Mouse (Mus musculus) layer of hippocampus, adult 9-10 months (tissue): ENCODE results near the gene Bloc1s3.

Experiments used
- DNase-seq: peaks from one replicate; pipeline ENCODE4 v3.0.0; 2022; ENCODE audit warnings: low spot score

Gene Bloc1s3

GRCm38 (mm10) chr7:19455186-19455585 lies 53.0 kb downstream of the Bloc1s3 start:
- no peak for DNase-seq
